Mouse (Mus musculus): Measurements from ENCODE around the gene Cyb5r3. TPM values are rescaled to one million over a fixed set of nuclear protein-coding genes. Genes with fewer than 3 reads are reported as not detected.

The Cyb5r3 gene
- polyA plus RNA-seq, 1 experiment from 2014 or later, result 117 TPM

- DNase-seq (ENCODE audit: low spot score) (no peak), ATAC-seq (ENCODE audit: low FRiP score, low TSS enrichment) (no peak)
- no peaks in the 10 kb centered on the region for H3K27me3 ChIP-seq (ENCODE audit: control insufficient read depth, insufficient read depth, low read length)
- no peaks in the 10 kb centered on the region for H3K4me1 ChIP-seq (replicated peaks; ENCODE audit: control insufficient read depth, insufficient read depth)
- 50% methylated on average over 6 of the region's 6 CpGs for WGBS
- H3K27ac ChIP-seq (replicated peaks), result no peak overlapping the region
- no peak for TF ChIP-seq CTCF (IDR thresholded peaks at IDR 0.05; ENCODE audit: low read depth)
- TF ChIP-seq EP300 (optimal IDR thresholded peaks at IDR 0.05), result no peak
- H3K9ac ChIP-seq (ENCODE audit: low read length), result no peak overlapping the region
- peaks cover 5% of the 10 kb centered on the region; the same call in 1 of the 2 replicates for H3K36me3 ChIP-seq (ENCODE audit: control insufficient read depth, insufficient read depth, low read length)
- no peaks in the 10 kb centered on the region for H3K9me3 ChIP-seq (ENCODE audit: control insufficient read depth, low read length)
- H3K4me3 ChIP-seq (ENCODE audit: low read depth, low read length), result no peak overlapping the region
- H3K4me2 ChIP-seq (replicated peaks; ENCODE audit: low read depth), result no peak overlapping the region
These were observed 61.1 kb downstream of the Cyb5r3 start for GRCm38 (mm10) chr15:83111290-83111689.

- no peaks in the 10 kb centered on the region for H3K36me3 ChIP-seq (ENCODE audit: control insufficient read depth, insufficient read depth, low read length)
- H3K9ac ChIP-seq (ENCODE audit: low read length), result no peak overlapping the region
- ATAC-seq (ENCODE audit: low FRiP score, low TSS enrichment), result no peak
- TF ChIP-seq EP300 (optimal IDR thresholded peaks at IDR 0.05), result no peak
- no peak for TF ChIP-seq CTCF (IDR thresholded peaks at IDR 0.05; ENCODE audit: low read depth)
- no peak overlapping the region for H3K4me2 ChIP-seq (replicated peaks; ENCODE audit: low read depth)
- no peaks in the 10 kb centered on the region for H3K9me3 ChIP-seq (ENCODE audit: control insufficient read depth, low read length)
- 70% methylated on average over 6 of the region's 6 CpGs for WGBS
- H3K4me3 ChIP-seq (ENCODE audit: low read depth, low read length), result no peak overlapping the region
- no peaks in the 10 kb centered on the region for H3K4me1 ChIP-seq (replicated peaks; ENCODE audit: control insufficient read depth, insufficient read depth)
- no peaks in the 10 kb centered on the region for H3K27me3 ChIP-seq (ENCODE audit: control insufficient read depth, insufficient read depth, low read length)
- H3K27ac ChIP-seq (replicated peaks), result no peak overlapping the region
- DNase-seq (ENCODE audit: low spot score), result no peak
These were observed 64.6 kb downstream of the Cyb5r3 start for GRCm38 (mm10) chr15:83107814-83108213.

GRCm38 (mm10) chr15:83106426-83106825 is 66.0 kb downstream of the Cyb5r3 start:
- WGBS, result 69% methylated on average over 6 of the region's 6 CpGs
- no peak overlapping the region for H3K4me3 ChIP-seq (ENCODE audit: low read depth, low read length)
- H3K9me3 ChIP-seq (ENCODE audit: control insufficient read depth, low read length), result no peaks in the 10 kb centered on the region
- DNase-seq (ENCODE audit: low spot score) (no peak), ATAC-seq (ENCODE audit: low FRiP score, low TSS enrichment) (no peak)
- TF ChIP-seq EP300 (optimal IDR thresholded peaks at IDR 0.05) (no peak), CTCF (IDR thresholded peaks at IDR 0.05; ENCODE audit: low read depth) (no peak)
- no peak overlapping the region for H3K4me2 ChIP-seq (replicated peaks; ENCODE audit: low read depth)
- no peaks in the 10 kb centered on the region for H3K4me1 ChIP-seq (replicated peaks; ENCODE audit: control insufficient read depth, insufficient read depth)
- no peaks in the 10 kb centered on the region for H3K27me3 ChIP-seq (ENCODE audit: control insufficient read depth, insufficient read depth, low read length)
- H3K27ac ChIP-seq (replicated peaks), result no peak overlapping the region
- H3K36me3 ChIP-seq (ENCODE audit: control insufficient read depth, insufficient read depth, low read length), result no peaks in the 10 kb centered on the region
- no peak overlapping the region for H3K9ac ChIP-seq (ENCODE audit: low read length)

Other genes starting within 250 kb of the Cyb5r3 start
- gene Tcf20, start 184.7 kb downstream of the Cyb5r3 start, polyA plus RNA-seq (2015; fragmentation: Nextera tagmentation; extraction: Ambion mirVana), result 3.6 and 3.7 TPM in 2 replicates
- gene Nfam1, start 139.3 kb downstream of the Cyb5r3 start, polyA plus RNA-seq (2015; fragmentation: Nextera tagmentation; extraction: Ambion mirVana), result 1.3 and 1.4 TPM in 2 replicates
- 51.5 and 61.6 TPM in 2 replicates for gene Serhl, start 83.1 kb downstream of the Cyb5r3 start, polyA plus RNA-seq (2015; fragmentation: Nextera tagmentation; extraction: Ambion mirVana)
- 39.9 and 44.8 TPM in 2 replicates for gene Rrp7a, start 49.8 kb downstream of the Cyb5r3 start, polyA plus RNA-seq (2015; fragmentation: Nextera tagmentation; extraction: Ambion mirVana)
- gene Poldip3, start 23.2 kb downstream of the Cyb5r3 start, polyA plus RNA-seq (2015; fragmentation: Nextera tagmentation; extraction: Ambion mirVana), result 56.3 and 58.7 TPM in 2 replicates
- gene A4galt, start 79.2 kb upstream of the Cyb5r3 start, polyA plus RNA-seq (2015; fragmentation: Nextera tagmentation; extraction: Ambion mirVana), result 23.0 and 24.4 TPM in 2 replicates
- gene Arfgap3, start 177.7 kb upstream of the Cyb5r3 start, polyA plus RNA-seq (2015; fragmentation: Nextera tagmentation; extraction: Ambion mirVana), result 57.0 and 60.3 TPM in 2 replicates